Mouse (Mus musculus) frontal cortex, postnatal 10 days (tissue): ENCODE data around the gene Ahdc1.
"Not testable (repeated sequence)": the region's sequence is repeated elsewhere in the genome, so short reads cannot be mapped to it uniquely, and the experiment has no call there.

Experiments
- DNase-seq, 2 experiments: peaks; one replicate each; pipeline ENCODE4 v3.0.0; 2022; ENCODE audit warnings: low spot score in 2 of 2, mixed read lengths in 1 of 2

Gene Ahdc1

GRCm38 (mm10) chr4:133096671-133097070, 85.6 kb downstream of the Ahdc1 start:
- not testable (repeated sequence) for DNase-seq

- DNase-seq = no peak
Observed at GRCm38 (mm10) chr4:133101751-133102150, 90.7 kb downstream of the Ahdc1 start.

- peak in 1 of 2 experiments; percentile 5 for DNase-seq
Observed at GRCm38 (mm10) chr4:133103525-133104193, 92.6 kb downstream of the Ahdc1 start.

GRCm38 (mm10) chr4:133104194-133104569, 93.1 kb downstream of the Ahdc1 start:
- no peak for DNase-seq

- no peak for DNase-seq
Observed at GRCm38 (mm10) chr4:133106691-133107090, 95.6 kb downstream of the Ahdc1 start.

- no peak for DNase-seq
Observed at GRCm38 (mm10) chr4:133107788-133108281, 96.8 kb downstream of the Ahdc1 start.

GRCm38 (mm10) chr4:133108481-133109334, 97.6 kb downstream of the Ahdc1 start:
- no peak for DNase-seq

- DNase-seq = no peak
Observed at GRCm38 (mm10) chr4:133109335-133109801, 98.3 kb downstream of the Ahdc1 start.

GRCm38 (mm10) chr4:133112175-133112838, 101.2 kb downstream of the Ahdc1 start:
- DNase-seq = no peak

GRCm38 (mm10) chr4:133113351-133113882, 102.4 kb downstream of the Ahdc1 start:
- no peak for DNase-seq

GRCm38 (mm10) chr4:133114762-133115161, 103.7 kb downstream of the Ahdc1 start:
- no peak for DNase-seq

GRCm38 (mm10) chr4:133115721-133116429, 104.8 kb downstream of the Ahdc1 start:
- no peak for DNase-seq

- DNase-seq = no peak
Observed at GRCm38 (mm10) chr4:133116756-133117470, 105.9 kb downstream of the Ahdc1 start.

GRCm38 (mm10) chr4:133117556-133118411, 106.7 kb downstream of the Ahdc1 start:
- DNase-seq = peak in 1 of 2 experiments; percentile 53

- no peak for DNase-seq
Observed at GRCm38 (mm10) chr4:133118775-133119375, 107.8 kb downstream of the Ahdc1 start.

- no peak for DNase-seq
Observed at GRCm38 (mm10) chr4:133119579-133119978, 108.5 kb downstream of the Ahdc1 start.

- DNase-seq = peak in 1 of 2 experiments; percentile 43
Observed at GRCm38 (mm10) chr4:133120833-133121321, 109.8 kb downstream of the Ahdc1 start.

- no peak for DNase-seq
Observed at GRCm38 (mm10) chr4:133121416-133121815, 110.4 kb downstream of the Ahdc1 start.
